Mouse (Mus musculus) skeletal muscle tissue, postnatal 0 days (tissue): ENCODE results near the gene Paqr3. TPM values are rescaled to one million over a fixed set of nuclear protein-coding genes. Genes with fewer than 3 reads are reported as not detected.

ENCODE experiments used
- polyA plus RNA-seq: library from polyadenylated mRNA; unstranded; fragments of >200 nt; fragmentation: Nextera tagmentation; extraction: Ambion mirVana; gene quantifications from 2 replicates; pipeline ENCODE4 v1.2.1, GENCODE M21; 2015

Gene Paqr3
- 0.97 and 1.3 TPM in 2 replicates for polyA plus RNA-seq

DNA sequence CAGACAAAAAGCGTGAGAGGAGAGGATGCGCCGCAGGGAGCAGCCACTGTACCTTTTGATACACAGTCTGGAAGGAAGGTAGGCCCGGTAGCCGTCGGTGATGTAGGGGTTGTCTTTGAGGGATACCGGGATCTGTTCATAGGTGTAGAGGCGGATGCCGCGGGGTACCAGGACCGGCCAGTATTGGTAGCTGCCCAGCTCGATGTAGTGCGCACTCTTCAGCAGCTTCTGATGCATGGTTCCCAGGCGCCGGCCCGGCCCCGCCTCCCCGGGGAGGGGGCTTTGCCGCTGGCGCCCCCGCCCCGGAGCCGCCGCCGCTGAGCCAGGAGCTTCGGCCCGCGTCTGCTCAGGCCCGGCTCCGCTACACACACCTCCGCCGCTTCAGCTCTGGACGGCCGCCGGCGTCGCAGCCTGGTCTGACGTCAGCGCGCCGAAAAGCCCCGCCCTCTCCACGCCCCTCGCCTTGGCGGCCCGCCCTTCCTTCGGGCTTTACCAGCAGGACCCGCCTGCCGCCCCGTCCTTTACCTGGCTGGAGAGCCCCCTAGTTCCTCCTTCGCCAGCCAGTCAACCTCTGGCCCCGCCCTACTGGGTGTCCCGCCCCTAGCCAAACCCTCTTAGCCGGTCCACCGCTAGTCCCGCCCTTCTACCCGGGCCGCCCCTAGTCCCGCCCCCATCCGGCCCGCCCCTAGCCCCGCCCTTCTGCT is at the start of gene Paqr3:
Gene Paqr3, minus strand, starts transcription at position 390 of the 704 bp plus-strand sequence.

Other genes with a start within 250 kb of the Paqr3 start
- 6.9 and 7.8 TPM in 2 replicates for gene Bmp2k, start 113.9 kb downstream of the Paqr3 start, polyA plus RNA-seq